10 mouse cellular contexts compared by ENCODE assay signal in the genomic region with DNA sequence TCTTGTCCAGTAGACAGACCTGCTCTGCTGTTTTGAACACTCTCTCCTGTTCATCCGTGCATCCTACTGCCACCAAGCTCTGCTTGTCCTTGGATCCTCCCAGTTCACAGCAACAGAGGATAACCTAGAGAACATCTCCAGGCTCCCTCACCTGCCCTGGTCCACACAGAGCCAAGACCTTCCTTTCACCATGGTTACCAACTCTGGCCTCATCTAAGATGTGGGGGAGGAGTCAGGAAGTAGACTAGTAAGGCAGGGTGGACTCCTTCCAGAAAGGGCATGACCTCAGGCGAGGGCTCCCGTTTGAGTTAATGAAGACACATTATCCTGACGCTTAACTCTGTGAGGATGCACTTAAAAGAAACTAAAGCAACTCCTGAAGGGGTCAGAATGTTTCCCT.
"Had no signal": no experiment of that assay in that cellular context is flagged by ENCODE, and none has a peak within 500 bp of the region (broad histone marks: within the 10 kb centered on the region; RNA-seq: fewer than 3 reads in every experiment).

No protein-coding gene starts in this region.

- H3K9ac ChIP-seq: liver, embryonic 14.5 days; liver, postnatal 0 days; lung, embryonic 14.5 days; midbrain, embryonic 13.5 days had no signal

- H3K9me3 ChIP-seq: midbrain, embryonic 13.5 days had no signal

- H3K4me2 ChIP-seq: lung, embryonic 14.5 days; midbrain, embryonic 13.5 days had no signal

- H3K36me3 ChIP-seq: midbrain, embryonic 13.5 days had no signal

- DNase-seq: layer of hippocampus, adult 9-11 months; liver, postnatal 0 days; lung, embryonic 14.5 days; thymus, adult 18-20 months; thymus, postnatal 36 days had no signal

- H3K27ac ChIP-seq: layer of hippocampus, adult 2 months; liver, embryonic 14.5 days; macrophage; midbrain, embryonic 13.5 days had no signal

- ATAC-seq: liver, postnatal 0 days; lung, postnatal 0 days; midbrain, embryonic 13.5 days had no signal

- H3K4me3 ChIP-seq: layer of hippocampus, adult 2 months; midbrain, embryonic 13.5 days had no signal
